Mouse (Mus musculus): ENCODE results near the gene Cdt1. TPM values are rescaled to one million over a fixed set of nuclear protein-coding genes. Genes with fewer than 3 reads are reported as not detected.
A peak's percentile ranks its signal among the peaks of the same experiment; 100 is the strongest.

Gene Cdt1
- polyA plus RNA-seq, 2 experiments = 34.0 to 79.0 TPM

GRCm38 (mm10) chr8:122556030-122557009 is 11.5 kb upstream of the Cdt1 start:
- H3K27ac ChIP-seq (replicated peaks; ENCODE audit: low read depth, low read length) = peak overlapping the region; percentile 62
- TF ChIP-seq POLR2A (IDR thresholded peaks at IDR 0.05; ENCODE audit: borderline replicate concordance, extremely low read depth, insufficient read depth, insufficient read length) = no peak
- H3K9ac ChIP-seq (ENCODE audit: low read depth, low read length, severe bottlenecking) = no peak overlapping the region
- H3K4me1 ChIP-seq (ENCODE audit: control insufficient read depth, insufficient read depth, low read length) = peaks cover 16% of the 10 kb centered on the region
- no peak overlapping the region for H3K4me2 ChIP-seq (replicated peaks; ENCODE audit: low read depth, low read length, severe bottlenecking)
- ATAC-seq (ENCODE audit: low FRiP score, low read depth) (no peak), DNase-seq (ENCODE audit: low spot score) (no peak)
- H3K9me3 ChIP-seq (ENCODE audit: control insufficient read depth, low read length) = no peaks in the 10 kb centered on the region
- H3K36me3 ChIP-seq (ENCODE audit: control insufficient read depth, insufficient read depth, low read length) = no peaks in the 10 kb centered on the region
- no peak overlapping the region for H3K4me3 ChIP-seq (replicated peaks; ENCODE audit: low read length)
- no peaks in the 10 kb centered on the region for H3K27me3 ChIP-seq (ENCODE audit: control insufficient read depth, insufficient read depth, low read length)
- whole genome bisulfite sequencing = 59% methylated on average over 12 of the region's 12 CpGs

- no peak for ATAC-seq (ENCODE audit: low FRiP score, low read depth)
- H3K9ac ChIP-seq (ENCODE audit: low read depth, low read length, severe bottlenecking) = no peak overlapping the region
- no peak for DNase-seq (ENCODE audit: low spot score)
Measured at GRCm38 (mm10) chr8:122557248-122558038, 10.4 kb upstream of the Cdt1 start.

GRCm38 (mm10) chr8:122558671-122559349 is 9.0 kb upstream of the Cdt1 start:
- DNase-seq (ENCODE audit: low spot score) = no peak
- H3K9ac ChIP-seq (ENCODE audit: low read depth, low read length, severe bottlenecking) = no peak overlapping the region
- peaks cover 15% of the 10 kb centered on the region for H3K4me1 ChIP-seq (ENCODE audit: control insufficient read depth, insufficient read depth, low read length)
- no peaks in the 10 kb centered on the region for H3K36me3 ChIP-seq (ENCODE audit: control insufficient read depth, insufficient read depth, low read length)
- no peaks in the 10 kb centered on the region for H3K9me3 ChIP-seq (ENCODE audit: control insufficient read depth, low read length)
- no peak for TF ChIP-seq POLR2A (IDR thresholded peaks at IDR 0.05; ENCODE audit: borderline replicate concordance, extremely low read depth, insufficient read depth, insufficient read length)
- H3K4me3 ChIP-seq (replicated peaks; ENCODE audit: low read length) = no peak overlapping the region
- WGBS = 21% methylated on average over 9 of the region's 12 CpGs
- ATAC-seq (ENCODE audit: low FRiP score, low read depth) = no peak
- H3K27me3 ChIP-seq (ENCODE audit: control insufficient read depth, insufficient read depth, low read length) = no peaks in the 10 kb centered on the region
- H3K27ac ChIP-seq (replicated peaks; ENCODE audit: low read depth, low read length) = no peak overlapping the region
- no peak overlapping the region for H3K4me2 ChIP-seq (replicated peaks; ENCODE audit: low read depth, low read length, severe bottlenecking)

More at GRCm38 (mm10) chr8:122557248-122558038, 10.4 kb upstream of the Cdt1 start:
- Histone ChIP-seq H3K4me1 (ENCODE audit: control insufficient read depth, insufficient read depth, low read length) (peaks cover 15% of the 10 kb centered on the region), H3K27me3 (ENCODE audit: control insufficient read depth, insufficient read depth, low read length) (no peaks in the 10 kb centered on the region), H3K9me3 (ENCODE audit: control insufficient read depth, low read length) (no peaks in the 10 kb centered on the region), H3K4me3 (replicated peaks; ENCODE audit: low read length) (no peak overlapping the region), H3K36me3 (ENCODE audit: control insufficient read depth, insufficient read depth, low read length) (no peaks in the 10 kb centered on the region), H3K4me2 (replicated peaks; ENCODE audit: low read depth, low read length, severe bottlenecking) (no peak overlapping the region), H3K27ac (replicated peaks; ENCODE audit: low read depth, low read length) (no peak overlapping the region)
- 35% methylated on average over 10 of the region's 10 CpGs for WGBS
- TF ChIP-seq POLR2A (IDR thresholded peaks at IDR 0.05; ENCODE audit: borderline replicate concordance, extremely low read depth, insufficient read depth, insufficient read length) = no peak

- Histone ChIP-seq H3K4me2 (replicated peaks; ENCODE audit: low read depth, low read length, severe bottlenecking) (no peak overlapping the region), H3K27me3 (ENCODE audit: control insufficient read depth, insufficient read depth, low read length) (no peaks in the 10 kb centered on the region), H3K36me3 (ENCODE audit: control insufficient read depth, insufficient read depth, low read length) (no peaks in the 10 kb centered on the region), H3K4me1 (ENCODE audit: control insufficient read depth, insufficient read depth, low read length) (peaks cover 12% of the 10 kb centered on the region), H3K9ac (ENCODE audit: low read depth, low read length, severe bottlenecking) (no peak overlapping the region), H3K27ac (replicated peaks; ENCODE audit: low read depth, low read length) (no peak overlapping the region), H3K4me3 (replicated peaks; ENCODE audit: low read length) (no peak overlapping the region), H3K9me3 (ENCODE audit: control insufficient read depth, low read length) (no peaks in the 10 kb centered on the region)
- DNase-seq (ENCODE audit: low spot score) (no peak), ATAC-seq (ENCODE audit: low FRiP score, low read depth) (no peak)
- 74% methylated on average over 5 of the region's 5 CpGs for WGBS
- no peak for TF ChIP-seq POLR2A (IDR thresholded peaks at IDR 0.05; ENCODE audit: borderline replicate concordance, extremely low read depth, insufficient read depth, insufficient read length)
Measured at GRCm38 (mm10) chr8:122561199-122561598, 6.6 kb upstream of the Cdt1 start.

Data from limb, embryonic 14.5 days (tissue).